ENCODE assay signal across 8 mouse cellular contexts in genomic region chr16:13903488-13903887, GRCm38 (mm10). TPM values are rescaled to one million over a fixed set of nuclear protein-coding genes. Genes with fewer than 3 reads are reported as not detected.
A peak's percentile ranks its signal among the peaks of the same experiment; 100 is the strongest.
DNase-seq lines count a peak whose midpoint lies in the region; ATAC-seq and TF ChIP-seq lines count a peak whose summit lies in the region.

No protein-coding gene starts in this region.

- H3K4me1 ChIP-seq in spleen, adult 2 months (ENCODE audit: control insufficient read depth, insufficient read depth, insufficient read length), result peaks cover 6% of the 10 kb centered on the region; the same call in 1 of the 2 replicates
- peaks cover 9% of the 10 kb centered on the region; the same call in 1 of the 2 replicates for H3K4me1 ChIP-seq in intestine, postnatal 0 days (replicated peaks; ENCODE audit: control insufficient read depth, insufficient read depth, low read length)
- H3K4me1 ChIP-seq in stomach, embryonic 16.5 days (ENCODE audit: control insufficient read depth, insufficient read depth, low read length), result peaks cover 16% of the 10 kb centered on the region

- H3K27ac ChIP-seq in spleen, adult 2 months (ENCODE audit: insufficient read depth, low read length), result peak overlapping the region; percentile 87
- H3K27ac ChIP-seq in intestine, postnatal 0 days (ENCODE audit: low read depth, low read length), result peak overlapping the region; percentile 80
- peak overlapping the region; percentile 91 for H3K27ac ChIP-seq in stomach, embryonic 16.5 days (ENCODE audit: low read length)

- peak; percentile 77 for ATAC-seq in erythroblast, adult 5-6 weeks (replicated peaks; ENCODE audit: low FRiP score, poor library complexity, severe bottlenecking)
- peak; percentile 65 for ATAC-seq in intestine, postnatal 0 days
- ATAC-seq in stomach, embryonic 16.5 days (ENCODE audit: insufficient read depth, low FRiP score), result peak; percentile 86

- no peak for TF ChIP-seq POLR2A in spleen, adult 2 months (IDR thresholded peaks at IDR 0.05; ENCODE audit: low read depth, low read length)

- H3K36me3 ChIP-seq in spleen, adult 2 months (ENCODE audit: control insufficient read depth, insufficient read depth, low read length), result no peaks in the 10 kb centered on the region
- no peaks in the 10 kb centered on the region for H3K36me3 ChIP-seq in intestine, postnatal 0 days (ENCODE audit: control insufficient read depth, insufficient read depth)
- H3K36me3 ChIP-seq in stomach, embryonic 16.5 days (ENCODE audit: control insufficient read depth, insufficient read depth, low read length), result no peaks in the 10 kb centered on the region

- H3K9ac ChIP-seq in intestine, postnatal 0 days (ENCODE audit: low read depth, low read length), result peak overlapping the region; percentile 91; the same call in 1 of the 2 replicates
- peak overlapping the region; percentile 98 for H3K9ac ChIP-seq in stomach, embryonic 16.5 days (ENCODE audit: low read length)

- H3K9me3 ChIP-seq in intestine, postnatal 0 days (ENCODE audit: control insufficient read depth), result no peaks in the 10 kb centered on the region
- no peaks in the 10 kb centered on the region for H3K9me3 ChIP-seq in stomach, embryonic 16.5 days (replicated peaks; ENCODE audit: control insufficient read depth, low read length)

- peak overlapping the region; percentile 63 for H3K4me2 ChIP-seq in intestine, postnatal 0 days (replicated peaks; ENCODE audit: low read depth)
- peak overlapping the region; percentile 69 for H3K4me2 ChIP-seq in stomach, embryonic 16.5 days (ENCODE audit: low read depth, low read length)

- 1% methylated on average over 8 of the region's 8 CpGs for WGBS in spleen, adult 2 months
- 6% methylated on average over 8 of the region's 8 CpGs for WGBS in intestine, postnatal 0 days
- 7% methylated on average over 8 of the region's 8 CpGs for WGBS in stomach, embryonic 16.5 days

- DNase-seq in cerebellum, postnatal 10 days, result peak; percentile 90
- DNase-seq in cerebellum, adult 11-12 months, result no peak
- peak in 1 of 2 experiments; percentile 57 for DNase-seq in spleen, adult 2 months (ENCODE audit: low read depth in 1 of 2, low spot score in 2 of 2)
- DNase-seq in spleen, adult 12 weeks (ENCODE audit: low spot score), result no peak
- DNase-seq in lung, postnatal 25 days (ENCODE audit: low spot score), result peak; percentile 80

- peak overlapping the region; percentile 97 for H3K4me3 ChIP-seq in spleen, adult 2 months (ENCODE audit: extremely low read depth, insufficient read depth, insufficient read length)
- H3K4me3 ChIP-seq in intestine, postnatal 0 days (ENCODE audit: low read depth, low read length), result peak overlapping the region; percentile 94
- H3K4me3 ChIP-seq in stomach, embryonic 16.5 days (replicated peaks; ENCODE audit: low read length), result peak overlapping the region; percentile 100

- no peaks in the 10 kb centered on the region for H3K27me3 ChIP-seq in spleen, adult 2 months (ENCODE audit: control insufficient read depth, insufficient read depth, low read length)
- H3K27me3 ChIP-seq in intestine, postnatal 0 days (replicated peaks; ENCODE audit: control insufficient read depth, insufficient read depth, low read length), result no peaks in the 10 kb centered on the region
- no peaks in the 10 kb centered on the region for H3K27me3 ChIP-seq in stomach, embryonic 16.5 days (ENCODE audit: control insufficient read depth, insufficient read depth, low read length)

- TF ChIP-seq CTCF in spleen, adult 2 months (IDR thresholded peaks at IDR 0.05; ENCODE audit: extremely low read depth, insufficient read depth, insufficient read length, insufficient replicate concordance), result peak; percentile 11; the same call in 1 of the 2 replicates
- TF ChIP-seq CTCF in intestine, postnatal 0 days (IDR thresholded peaks at IDR 0.05; ENCODE audit: low read depth), result peak; percentile 80

RNA-seq across cellular contexts. Expression of gene Mpv17l, which starts 0.5 kb away (rescaled TPM):
- 0.30 and 0.95 TPM in 2 replicates for polyA plus RNA-seq in spleen, adult 2 months (2012; rRNA removed)
- total RNA-seq in erythroblast, adult 5-6 weeks (2015; ENCODE audit: low replicate concordance), result 1.9 and 3.8 TPM in 2 replicates
- 0.56 and 0.60 TPM in 2 replicates for total RNA-seq in erythroblast, adult 5-6 weeks (2017; ENCODE audit: low replicate concordance)
- 5.2 and 8.6 TPM in 2 replicates for polyA plus RNA-seq in intestine, postnatal 0 days (2015; fragmentation: Nextera tagmentation; extraction: Ambion mirVana)
- 11.1 and 13.2 TPM in 2 replicates for polyA plus RNA-seq in stomach, embryonic 16.5 days (2015; fragmentation: Nextera tagmentation; extraction: Ambion mirVana)

RNA-seq across cellular contexts. Expression of gene Pdxdc1, which starts 0.6 kb away (rescaled TPM):
- 29.9 and 34.7 TPM in 2 replicates for polyA plus RNA-seq in spleen, adult 2 months (2012; rRNA removed)
- total RNA-seq in erythroblast, adult 5-6 weeks (2015; ENCODE audit: low replicate concordance), result 11.7 and 13.8 TPM in 2 replicates
- 20.0 and 21.2 TPM in 2 replicates for total RNA-seq in erythroblast, adult 5-6 weeks (2017; ENCODE audit: low replicate concordance)
- 59.5 and 61.1 TPM in 2 replicates for polyA plus RNA-seq in intestine, postnatal 0 days (2015; fragmentation: Nextera tagmentation; extraction: Ambion mirVana)
- polyA plus RNA-seq in stomach, embryonic 16.5 days (2015; fragmentation: Nextera tagmentation; extraction: Ambion mirVana), result 115 and 122 TPM in 2 replicates

Comparison
In these comparisons a context has a peak if more than half of its experiments do, and no peak if none do; other contexts are left out.
1. DNase-seq: peak in cerebellum, postnatal 10 days (2 of 2) and lung, postnatal 25 days (single experiment); none in cerebellum, adult 11-12 months (single experiment) and spleen, adult 12 weeks (single experiment).
2. Peak in every context shown above with its lines, with median percentiles within 50 percentile points of each other: H3K27ac ChIP-seq, H3K4me3 ChIP-seq and ATAC-seq.